Mouse (Mus musculus): ENCODE measurements at regions not wholly inside any gene's neighbourhood (a gene's known extent, or its start where the extent isn't known, plus 50 kb on each side); places are given as distances from the start of the nearest gene placed in this dataset.

- 60% methylated on average over 4 of the region's 4 CpGs for WGBS
- Histone ChIP-seq H3K27ac (no peak overlapping the region), H3K27me3 (no peaks in the 10 kb centered on the region), H3K4me2 (no peak overlapping the region), H3K4me1 (replicated peaks) (no peaks in the 10 kb centered on the region), H3K36me3 (no peaks in the 10 kb centered on the region), H3K4me3 (replicated peaks) (no peak overlapping the region), H3K9ac (replicated peaks) (no peak overlapping the region), H3K9me3 (no peaks in the 10 kb centered on the region)
- no peak for ATAC-seq (ENCODE audit: insufficient number of reproducible peaks, insufficient read depth, low FRiP score, low TSS enrichment, low read depth)
Measured at GRCm38 (mm10) chr4:55733223-55733622, 201.0 kb upstream of the Klf4 start.

- no peaks in the 10 kb centered on the region for H3K9me3 ChIP-seq
- H3K27me3 ChIP-seq: no peaks in the 10 kb centered on the region
- WGBS: 65% methylated on average over 4 of the region's 4 CpGs
- H3K4me3 ChIP-seq (replicated peaks): no peak overlapping the region
- no peak overlapping the region for H3K4me2 ChIP-seq
- H3K9ac ChIP-seq (replicated peaks): no peak overlapping the region
- no peaks in the 10 kb centered on the region for H3K4me1 ChIP-seq (replicated peaks)
- no peaks in the 10 kb centered on the region for H3K36me3 ChIP-seq
- no peak for ATAC-seq (ENCODE audit: insufficient number of reproducible peaks, insufficient read depth, low FRiP score, low TSS enrichment, low read depth)
- no peak overlapping the region for H3K27ac ChIP-seq
Measured at GRCm38 (mm10) chr4:55732006-55732405, 199.7 kb upstream of the Klf4 start.

- no peak overlapping the region for H3K4me3 ChIP-seq (replicated peaks)
- H3K9ac ChIP-seq (replicated peaks): no peak overlapping the region
- no peak for ATAC-seq (ENCODE audit: insufficient number of reproducible peaks, insufficient read depth, low FRiP score, low TSS enrichment, low read depth)
- 77% methylated on average over 4 of the region's 4 CpGs for WGBS
- H3K4me1 ChIP-seq (replicated peaks): no peaks in the 10 kb centered on the region
- H3K36me3 ChIP-seq: no peaks in the 10 kb centered on the region
- H3K27me3 ChIP-seq: no peaks in the 10 kb centered on the region
- H3K4me2 ChIP-seq: no peak overlapping the region
- H3K9me3 ChIP-seq: no peaks in the 10 kb centered on the region
- no peak overlapping the region for H3K27ac ChIP-seq
Measured at GRCm38 (mm10) chr4:55730266-55730665, 198.0 kb upstream of the Klf4 start.

GRCm38 (mm10) chr4:55727178-55727577 lies 194.9 kb upstream of the Klf4 start:
- Histone ChIP-seq H3K9ac (replicated peaks) (no peak overlapping the region), H3K27me3 (no peaks in the 10 kb centered on the region), H3K27ac (no peak overlapping the region), H3K4me1 (replicated peaks) (no peaks in the 10 kb centered on the region), H3K36me3 (no peaks in the 10 kb centered on the region), H3K4me3 (replicated peaks) (no peak overlapping the region), H3K4me2 (no peak overlapping the region), H3K9me3 (no peaks in the 10 kb centered on the region)
- no peak for ATAC-seq (ENCODE audit: insufficient number of reproducible peaks, insufficient read depth, low FRiP score, low TSS enrichment, low read depth)
- WGBS: 76% methylated on average over 2 of the region's 2 CpGs

GRCm38 (mm10) chr4:55726081-55726480 lies 193.8 kb upstream of the Klf4 start:
- Histone ChIP-seq H3K36me3 (no peaks in the 10 kb centered on the region), H3K9ac (replicated peaks) (no peak overlapping the region), H3K4me2 (no peak overlapping the region), H3K9me3 (no peaks in the 10 kb centered on the region), H3K4me1 (replicated peaks) (no peaks in the 10 kb centered on the region), H3K27ac (no peak overlapping the region), H3K4me3 (replicated peaks) (no peak overlapping the region), H3K27me3 (no peaks in the 10 kb centered on the region)
- 82% methylated on average over 19 of the region's 19 CpGs for WGBS
- ATAC-seq (ENCODE audit: insufficient number of reproducible peaks, insufficient read depth, low FRiP score, low TSS enrichment, low read depth): no peak

GRCm38 (mm10) chr4:55724286-55724685 lies 192.0 kb upstream of the Klf4 start:
- no peak overlapping the region for H3K4me2 ChIP-seq
- 93% methylated on average over 1 of the region's 1 CpGs for WGBS
- H3K4me1 ChIP-seq (replicated peaks): no peaks in the 10 kb centered on the region
- no peaks in the 10 kb centered on the region for H3K27me3 ChIP-seq
- no peak overlapping the region for H3K9ac ChIP-seq (replicated peaks)
- no peaks in the 10 kb centered on the region for H3K9me3 ChIP-seq
- H3K27ac ChIP-seq: no peak overlapping the region
- no peaks in the 10 kb centered on the region for H3K36me3 ChIP-seq
- H3K4me3 ChIP-seq (replicated peaks): no peak overlapping the region
- no peak for ATAC-seq (ENCODE audit: insufficient number of reproducible peaks, insufficient read depth, low FRiP score, low TSS enrichment, low read depth)

GRCm38 (mm10) chr4:55723124-55723523 lies 190.9 kb upstream of the Klf4 start:
- Histone ChIP-seq H3K4me3 (replicated peaks) (no peak overlapping the region), H3K9me3 (no peaks in the 10 kb centered on the region), H3K36me3 (no peaks in the 10 kb centered on the region)

GRCm38 (mm10) chr4:55722388-55722787 lies 190.1 kb upstream of the Klf4 start:
- H3K27ac ChIP-seq: no peak overlapping the region
- 63% methylated on average over 8 of the region's 8 CpGs for WGBS
- no peaks in the 10 kb centered on the region for H3K9me3 ChIP-seq
- no peaks in the 10 kb centered on the region for H3K4me1 ChIP-seq (replicated peaks)
- no peaks in the 10 kb centered on the region for H3K36me3 ChIP-seq
- ATAC-seq (ENCODE audit: insufficient number of reproducible peaks, insufficient read depth, low FRiP score, low TSS enrichment, low read depth): no peak
- no peak overlapping the region for H3K4me2 ChIP-seq
- no peaks in the 10 kb centered on the region for H3K27me3 ChIP-seq
- no peak overlapping the region for H3K4me3 ChIP-seq (replicated peaks)
- no peak overlapping the region for H3K9ac ChIP-seq (replicated peaks)

More at GRCm38 (mm10) chr4:55723124-55723523, 190.9 kb upstream of the Klf4 start:
- 86% methylated on average over 1 of the region's 1 CpGs for WGBS
- no peak for ATAC-seq (ENCODE audit: insufficient number of reproducible peaks, insufficient read depth, low FRiP score, low TSS enrichment, low read depth)
- Histone ChIP-seq H3K9ac (replicated peaks) (no peak overlapping the region), H3K27me3 (no peaks in the 10 kb centered on the region), H3K4me1 (replicated peaks) (no peaks in the 10 kb centered on the region), H3K4me2 (no peak overlapping the region), H3K27ac (no peak overlapping the region)

GRCm38 (mm10) chr4:55721834-55722233 lies 189.6 kb upstream of the Klf4 start:
- no peaks in the 10 kb centered on the region for H3K4me1 ChIP-seq (replicated peaks)
- no peaks in the 10 kb centered on the region for H3K36me3 ChIP-seq
- H3K27ac ChIP-seq: no peak overlapping the region
- no peak overlapping the region for H3K9ac ChIP-seq (replicated peaks)
- ATAC-seq (ENCODE audit: insufficient number of reproducible peaks, insufficient read depth, low FRiP score, low TSS enrichment, low read depth): no peak
- no peak overlapping the region for H3K4me2 ChIP-seq
- no peak overlapping the region for H3K4me3 ChIP-seq (replicated peaks)
- no peaks in the 10 kb centered on the region for H3K9me3 ChIP-seq
- WGBS: 67% methylated on average over 2 of the region's 2 CpGs
- no peaks in the 10 kb centered on the region for H3K27me3 ChIP-seq

- 79% methylated on average over 4 of the region's 4 CpGs for WGBS
- H3K27ac ChIP-seq: no peak overlapping the region
- H3K4me2 ChIP-seq: no peak overlapping the region
- H3K4me1 ChIP-seq (replicated peaks): no peaks in the 10 kb centered on the region
- H3K4me3 ChIP-seq (replicated peaks): no peak overlapping the region
- H3K9me3 ChIP-seq: no peaks in the 10 kb centered on the region
- H3K27me3 ChIP-seq: no peaks in the 10 kb centered on the region
- no peaks in the 10 kb centered on the region for H3K36me3 ChIP-seq
- ATAC-seq (ENCODE audit: insufficient number of reproducible peaks, insufficient read depth, low FRiP score, low TSS enrichment, low read depth): no peak
- H3K9ac ChIP-seq (replicated peaks): no peak overlapping the region
Measured at GRCm38 (mm10) chr4:55718438-55718837, 186.2 kb upstream of the Klf4 start.

GRCm38 (mm10) chr4:55716161-55716651 lies 183.9 kb upstream of the Klf4 start:
- no peaks in the 10 kb centered on the region for H3K36me3 ChIP-seq
- H3K9me3 ChIP-seq: no peaks in the 10 kb centered on the region
- no peak overlapping the region for H3K4me2 ChIP-seq
- no peaks in the 10 kb centered on the region for H3K4me1 ChIP-seq (replicated peaks)
- no peak for ATAC-seq (ENCODE audit: insufficient number of reproducible peaks, insufficient read depth, low FRiP score, low TSS enrichment, low read depth)
- WGBS: 66% methylated on average over 5 of the region's 5 CpGs
- H3K4me3 ChIP-seq (replicated peaks): no peak overlapping the region
- H3K9ac ChIP-seq (replicated peaks): no peak overlapping the region
- H3K27ac ChIP-seq: no peak overlapping the region
- no peaks in the 10 kb centered on the region for H3K27me3 ChIP-seq

- H3K4me1 ChIP-seq (replicated peaks): no peaks in the 10 kb centered on the region
- H3K27ac ChIP-seq: no peak overlapping the region
- no peak overlapping the region for H3K4me3 ChIP-seq (replicated peaks)
- H3K9ac ChIP-seq (replicated peaks): no peak overlapping the region
- no peak overlapping the region for H3K4me2 ChIP-seq
- H3K36me3 ChIP-seq: no peaks in the 10 kb centered on the region
- H3K27me3 ChIP-seq: no peaks in the 10 kb centered on the region
- H3K9me3 ChIP-seq: no peaks in the 10 kb centered on the region
- no peak for ATAC-seq (ENCODE audit: insufficient number of reproducible peaks, insufficient read depth, low FRiP score, low TSS enrichment, low read depth)
- 70% methylated on average over 13 of the region's 13 CpGs for WGBS
Measured at GRCm38 (mm10) chr4:55711500-55712341, 179.5 kb upstream of the Klf4 start.

All from limb, embryonic 12.5 days (tissue).